Mouse (Mus musculus) heart, embryonic 16.5 days (tissue): Measurements from ENCODE around the gene Cacng2. TPM values are rescaled to one million over a fixed set of nuclear protein-coding genes. Genes with fewer than 3 reads are reported as not detected.

Experiments
- ATAC-seq: fragments of 200-750 bp; cut with Nextera tagmentation; replicated peaks from 2 replicates; pipeline ENCODE4 v1.8.0; 2017; ENCODE audit warnings: moderate number of reproducible peaks; ENCODE audit not compliant: insufficient read depth, low FRiP score; ENCODE audit errors: extremely low read depth
- H3K27ac ChIP-seq: fragments of 300-500 bp; sonication (generic); 2 replicates; pipeline ENCODE4 v1.5.1; 2014; ENCODE audit warnings: mild to moderate bottlenecking, low read length, control low read depth, moderate library complexity
- H3K27me3 ChIP-seq: fragments of 300-500 bp; sonication (generic); 2 replicates; pipeline ENCODE4 v1.6.1; 2014; ENCODE audit warnings: low read length, mixed read lengths; ENCODE audit not compliant: control insufficient read depth, insufficient read depth
- H3K36me3 ChIP-seq: fragments of 300-500 bp; sonication (generic); 2 replicates; pipeline ENCODE4 v1.6.1; 2014; ENCODE audit not compliant: control insufficient read depth, insufficient read depth
- H3K4me1 ChIP-seq: fragments of 300-500 bp; sonication (generic); 2 replicates; pipeline ENCODE4 v1.6.1; 2014; ENCODE audit warnings: low read length, mixed read lengths; ENCODE audit not compliant: control insufficient read depth, insufficient read depth
- H3K4me2 ChIP-seq: fragments of 300-500 bp; sonication (generic); 2 replicates; pipeline ENCODE4 v1.6.1; 2014; ENCODE audit warnings: low read depth, mild to moderate bottlenecking, control low read depth, low read length
- H3K4me3 ChIP-seq: fragments of 300-500 bp; sonication (generic); 2 replicates; pipeline ENCODE4 v1.5.1; 2014; ENCODE audit warnings: mild to moderate bottlenecking, control low read depth, low read length
- H3K9ac ChIP-seq: fragments of 300-500 bp; sonication (generic); 2 replicates; pipeline ENCODE4 v1.6.1; 2014; ENCODE audit warnings: low read length, control low read depth
- H3K9me3 ChIP-seq: fragments of 300-500 bp; sonication (generic); replicated peaks from 2 replicates; pipeline ENCODE4 v1.6.1; 2016; ENCODE audit warnings: low read length; ENCODE audit not compliant: control insufficient read depth
- WGBS: fragments of 180-500 bp; shearing (Covaris S2); extraction: QIAGEN DNeasy Blood & Tissue Kit; methylation state at CpG from one replicate; pipeline ENCODE4 v1.1.7; 2014; 5-methylcytosine and 5-hydroxymethylcytosine counted together
- polyA plus RNA-seq: library from polyadenylated mRNA; unstranded; fragments of >200 nt; fragmentation: Nextera tagmentation; extraction: Ambion mirVana; gene quantifications from 2 replicates; pipeline ENCODE4 v1.2.1, GENCODE M21; 2015

The Cacng2 gene
- polyA plus RNA-seq, 1 experiment from 2014 or later, result not detected

GRCm38 (mm10) chr15:78078206-78078605 is 41.6 kb downstream of the Cacng2 start:
- no peak for ATAC-seq
- no peaks in the 10 kb centered on the region for H3K36me3 ChIP-seq
- 55% methylated on average over 5 of the region's 5 CpGs for WGBS

GRCm38 (mm10) chr15:78075921-78076320 is 43.9 kb downstream of the Cacng2 start:
- H3K27ac ChIP-seq, result no peak overlapping the region
- ATAC-seq, result no peak
- 20% methylated on average over 3 of the region's 3 CpGs for WGBS

More at GRCm38 (mm10) chr15:78078206-78078605, 41.6 kb downstream of the Cacng2 start:
- no peak overlapping the region for H3K4me3 ChIP-seq
- no peak overlapping the region for H3K9ac ChIP-seq
- H3K27ac ChIP-seq, result no peak overlapping the region
- H3K4me2 ChIP-seq, result no peak overlapping the region
- no peaks in the 10 kb centered on the region for H3K4me1 ChIP-seq
- no peaks in the 10 kb centered on the region for H3K27me3 ChIP-seq
- no peaks in the 10 kb centered on the region for H3K9me3 ChIP-seq

GRCm38 (mm10) chr15:78073109-78073508 is 46.7 kb downstream of the Cacng2 start:
- ATAC-seq, result no peak
- Histone ChIP-seq H3K9ac (no peak overlapping the region), H3K4me3 (no peak overlapping the region), H3K27ac (no peak overlapping the region), H3K27me3 (no peaks in the 10 kb centered on the region; the same call in 1 of the 2 replicates), H3K4me2 (no peak overlapping the region), H3K4me1 (no peaks in the 10 kb centered on the region), H3K9me3 (no peaks in the 10 kb centered on the region), H3K36me3 (no peaks in the 10 kb centered on the region)
- 80% methylated on average over 7 of the region's 7 CpGs for WGBS

More at GRCm38 (mm10) chr15:78075921-78076320, 43.9 kb downstream of the Cacng2 start:
- Histone ChIP-seq H3K36me3 (no peaks in the 10 kb centered on the region), H3K4me1 (no peaks in the 10 kb centered on the region), H3K27me3 (no peaks in the 10 kb centered on the region), H3K9me3 (no peaks in the 10 kb centered on the region), H3K4me3 (no peak overlapping the region), H3K9ac (no peak overlapping the region), H3K4me2 (no peak overlapping the region)

GRCm38 (mm10) chr15:78066475-78066874 is 53.4 kb downstream of the Cacng2 start:
- no peaks in the 10 kb centered on the region for H3K9me3 ChIP-seq
- no peaks in the 10 kb centered on the region for H3K36me3 ChIP-seq
- no peaks in the 10 kb centered on the region; the same call in 1 of the 2 replicates for H3K27me3 ChIP-seq
- H3K9ac ChIP-seq, result no peak overlapping the region
- H3K4me1 ChIP-seq, result no peaks in the 10 kb centered on the region
- no peak overlapping the region for H3K4me2 ChIP-seq
- no peak overlapping the region for H3K27ac ChIP-seq
- 4% methylated on average over 5 of the region's 5 CpGs for WGBS
- no peak for ATAC-seq
- H3K4me3 ChIP-seq, result no peak overlapping the region

GRCm38 (mm10) chr15:78065541-78065940 is 54.3 kb downstream of the Cacng2 start:
- 79% methylated on average over 5 of the region's 5 CpGs for WGBS
- H3K4me2 ChIP-seq, result no peak overlapping the region

GRCm38 (mm10) chr15:78064340-78064739 is 55.5 kb downstream of the Cacng2 start:
- WGBS, result 44% methylated on average over 6 of the region's 6 CpGs
- no peak overlapping the region for H3K27ac ChIP-seq
- no peak overlapping the region for H3K4me2 ChIP-seq
- no peak overlapping the region for H3K9ac ChIP-seq
- H3K27me3 ChIP-seq, result no peaks in the 10 kb centered on the region
- no peak for ATAC-seq
- H3K36me3 ChIP-seq, result no peaks in the 10 kb centered on the region
- H3K9me3 ChIP-seq, result no peaks in the 10 kb centered on the region
- H3K4me1 ChIP-seq, result no peaks in the 10 kb centered on the region
- H3K4me3 ChIP-seq, result no peak overlapping the region

More at GRCm38 (mm10) chr15:78065541-78065940, 54.3 kb downstream of the Cacng2 start:
- no peaks in the 10 kb centered on the region; the same call in 1 of the 2 replicates for H3K27me3 ChIP-seq
- H3K9me3 ChIP-seq, result no peaks in the 10 kb centered on the region
- H3K4me1 ChIP-seq, result no peaks in the 10 kb centered on the region
- ATAC-seq, result no peak
- no peak overlapping the region for H3K9ac ChIP-seq
- H3K36me3 ChIP-seq, result no peaks in the 10 kb centered on the region
- no peak overlapping the region for H3K27ac ChIP-seq
- H3K4me3 ChIP-seq, result no peak overlapping the region

GRCm38 (mm10) chr15:78062467-78062866 is 57.4 kb downstream of the Cacng2 start:
- no peaks in the 10 kb centered on the region for H3K4me1 ChIP-seq
- ATAC-seq, result no peak
- H3K9me3 ChIP-seq, result no peaks in the 10 kb centered on the region
- no peak overlapping the region for H3K4me2 ChIP-seq
- no peak overlapping the region for H3K27ac ChIP-seq
- no peak overlapping the region for H3K9ac ChIP-seq
- H3K36me3 ChIP-seq, result no peaks in the 10 kb centered on the region
- no peak overlapping the region for H3K4me3 ChIP-seq
- no peaks in the 10 kb centered on the region for H3K27me3 ChIP-seq
- 61% methylated on average over 14 of the region's 14 CpGs for WGBS

DNA sequence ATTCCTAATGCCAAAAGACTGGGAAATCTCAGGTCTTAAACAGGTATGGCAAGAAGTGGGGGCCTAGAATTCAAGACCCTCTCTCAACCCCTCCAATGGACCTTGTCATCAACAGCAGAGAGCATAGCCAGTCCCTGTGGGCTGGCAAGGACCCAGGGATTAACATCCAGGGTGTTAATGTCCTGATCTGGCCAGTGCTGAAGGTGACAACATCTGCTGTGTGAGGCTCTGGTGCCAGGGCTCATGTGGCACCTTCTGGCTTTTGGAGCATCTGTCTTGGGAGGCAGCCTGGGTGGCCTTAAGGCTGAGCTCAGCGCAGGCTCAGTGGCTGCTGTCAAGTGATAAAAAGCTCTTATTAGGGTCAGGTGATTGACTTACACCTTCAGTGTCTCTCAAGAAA is 62.9 kb downstream of the Cacng2 start:
- WGBS, result 76% methylated on average over 1 of the region's 1 CpGs
- Histone ChIP-seq H3K27me3 (no peaks in the 10 kb centered on the region), H3K9me3 (0 out of 2 replicates have a peak, but pooled peaks cover 2% of the 10 kb centered on the region), H3K36me3 (no peaks in the 10 kb centered on the region), H3K4me3 (no peak overlapping the region), H3K4me2 (no peak overlapping the region), H3K9ac (no peak overlapping the region), H3K27ac (no peak overlapping the region), H3K4me1 (no peaks in the 10 kb centered on the region)
- ATAC-seq, result no peak

- no peak for ATAC-seq
These were observed 69.1 kb downstream of the Cacng2 start for GRCm38 (mm10) chr15:78050682-78051081.

More at GRCm38 (mm10) chr15:78050682-78051081, 69.1 kb downstream of the Cacng2 start:
- no peaks in the 10 kb centered on the region for H3K4me1 ChIP-seq
- no peak overlapping the region for H3K4me3 ChIP-seq
- H3K27ac ChIP-seq, result no peak overlapping the region
- 79% methylated on average over 10 of the region's 10 CpGs for WGBS
- no peaks in the 10 kb centered on the region for H3K36me3 ChIP-seq
- H3K9ac ChIP-seq, result no peak overlapping the region
- 0 out of 2 replicates have a peak, but pooled peaks cover 2% of the 10 kb centered on the region for H3K9me3 ChIP-seq
- no peaks in the 10 kb centered on the region for H3K27me3 ChIP-seq
- no peak overlapping the region for H3K4me2 ChIP-seq
